Mouse (Mus musculus): ENCODE results near the gene Hoxd8. TPM values are rescaled to one million over a fixed set of nuclear protein-coding genes. Genes with fewer than 3 reads are reported as not detected.

The Hoxd8 gene
- polyA plus RNA-seq, 1 experiment from 2014 or later: 2.6 TPM

DNA sequence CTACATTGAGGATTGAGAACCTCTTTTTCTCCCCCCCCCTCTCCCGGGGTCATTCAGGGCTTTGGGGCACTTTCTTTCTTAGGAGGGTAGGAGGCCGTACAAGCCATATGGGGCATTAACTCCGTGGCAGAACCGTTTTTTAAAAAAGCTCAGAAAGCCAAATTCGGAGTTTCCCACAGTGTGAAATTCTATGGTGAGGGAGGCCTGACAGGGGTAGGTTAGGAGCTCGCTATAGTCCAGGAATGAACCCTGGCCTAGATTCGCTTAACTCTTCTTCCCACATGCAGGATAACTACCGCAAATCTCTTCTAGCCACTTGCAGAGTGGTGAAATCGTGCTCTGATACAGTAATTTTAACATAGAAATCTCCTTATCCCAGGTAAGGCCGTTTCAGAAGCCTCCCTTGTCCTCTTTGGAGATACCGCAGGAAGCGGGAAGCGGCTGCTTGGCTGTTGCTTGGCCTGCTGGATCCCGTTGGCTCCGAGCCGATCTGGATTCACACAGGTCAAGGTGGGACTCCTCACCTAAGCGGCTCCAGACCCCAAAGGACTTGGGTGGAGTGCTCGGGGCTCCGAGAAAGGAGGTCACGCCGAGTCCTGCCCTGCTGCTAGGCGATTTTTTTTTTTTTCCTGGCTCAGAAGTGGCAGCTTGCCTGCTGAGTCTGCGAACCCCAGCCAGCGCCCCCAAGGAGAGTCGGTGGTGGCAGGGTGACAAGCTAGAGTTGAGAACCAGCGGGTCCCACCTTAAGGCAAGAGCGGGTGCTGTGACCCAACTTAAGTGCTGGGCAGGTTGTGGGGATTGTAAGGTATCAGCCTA is 30.8 kb downstream of the Hoxd8 start:
- Histone ChIP-seq H3K4me2 (replicated peaks; ENCODE audit: low read depth, low read length) (peak overlapping the region; percentile 15; the same call in 1 of the 2 replicates), H3K4me1 (ENCODE audit: control insufficient read depth, insufficient read depth, low read length) (no peaks in the 10 kb centered on the region), H3K9ac (replicated peaks; ENCODE audit: low read depth, low read length) (no peak overlapping the region), H3K4me3 (ENCODE audit: low read depth, low read length) (no peak overlapping the region; the same call in 1 of the 2 replicates), H3K36me3 (ENCODE audit: control insufficient read depth, insufficient read depth, low read length) (no peaks in the 10 kb centered on the region), H3K9me3 (ENCODE audit: control insufficient read depth, low read depth, low read length) (no peaks in the 10 kb centered on the region), H3K27me3 (ENCODE audit: control insufficient read depth, insufficient read depth, low read length) (peaks cover 61% of the 10 kb centered on the region), H3K27ac (ENCODE audit: low read length) (no peak overlapping the region)
- 8% methylated on average over 27 of the region's 27 CpGs for WGBS
- ATAC-seq (ENCODE audit: insufficient number of reproducible peaks, insufficient read depth, low FRiP score, low read depth): no peak

DNA sequence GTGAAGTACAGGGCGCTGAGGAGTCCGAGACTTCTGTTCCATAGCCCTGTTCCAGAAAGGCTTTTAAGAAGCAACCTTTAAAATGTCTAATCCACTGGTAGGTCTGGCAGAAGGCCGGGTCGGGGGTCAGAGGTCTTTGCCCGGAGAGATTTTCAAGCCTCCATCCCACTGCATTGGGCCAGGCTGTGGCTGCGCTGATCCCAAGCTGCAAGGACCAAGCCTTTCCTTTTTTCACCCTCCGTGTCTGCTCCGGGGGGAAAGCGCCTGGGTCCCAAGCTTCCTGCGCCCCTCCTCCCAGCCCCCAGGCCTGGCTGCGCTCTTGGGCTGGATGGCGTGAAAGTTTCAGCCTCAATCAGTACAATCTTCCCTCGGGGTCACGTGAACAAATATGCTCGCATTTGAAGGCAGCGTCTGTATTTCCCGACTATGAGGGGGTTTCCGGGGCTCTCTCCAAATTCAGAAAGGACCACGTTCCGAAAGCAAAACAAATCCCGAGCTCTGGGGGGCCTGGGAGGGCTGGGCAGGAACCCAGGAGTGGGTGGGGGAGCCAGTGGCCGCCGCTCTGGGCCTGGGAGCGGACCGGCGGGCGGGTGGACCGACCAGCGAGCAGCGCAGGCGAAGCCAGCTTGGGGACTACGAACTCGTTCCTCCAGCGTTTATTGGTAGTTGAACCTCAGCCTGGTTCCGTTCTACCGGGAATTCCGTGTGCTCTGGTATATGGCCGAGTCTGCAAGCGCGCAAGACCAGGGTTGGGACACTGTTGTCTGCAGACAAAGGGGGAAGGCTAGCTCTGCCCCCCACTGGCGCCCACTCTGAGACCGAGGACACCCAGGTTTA is 31.7 kb downstream of the Hoxd8 start:
- Histone ChIP-seq H3K4me3 (ENCODE audit: low read depth, low read length) (peak overlapping the region; percentile 8), H3K9ac (replicated peaks; ENCODE audit: low read depth, low read length) (no peak overlapping the region), H3K27ac (ENCODE audit: low read length) (peak overlapping the region; percentile 4; the same call in 1 of the 2 replicates), H3K27me3 (ENCODE audit: control insufficient read depth, insufficient read depth, low read length) (peaks cover 59% of the 10 kb centered on the region), H3K4me1 (ENCODE audit: control insufficient read depth, insufficient read depth, low read length) (no peaks in the 10 kb centered on the region), H3K4me2 (replicated peaks; ENCODE audit: low read depth, low read length) (peak overlapping the region; percentile 19), H3K9me3 (ENCODE audit: control insufficient read depth, low read depth, low read length) (no peaks in the 10 kb centered on the region), H3K36me3 (ENCODE audit: control insufficient read depth, insufficient read depth, low read length) (no peaks in the 10 kb centered on the region)
- WGBS: 2% methylated on average over 42 of the region's 42 CpGs
- no peak for ATAC-seq (ENCODE audit: insufficient number of reproducible peaks, insufficient read depth, low FRiP score, low read depth)

DNA sequence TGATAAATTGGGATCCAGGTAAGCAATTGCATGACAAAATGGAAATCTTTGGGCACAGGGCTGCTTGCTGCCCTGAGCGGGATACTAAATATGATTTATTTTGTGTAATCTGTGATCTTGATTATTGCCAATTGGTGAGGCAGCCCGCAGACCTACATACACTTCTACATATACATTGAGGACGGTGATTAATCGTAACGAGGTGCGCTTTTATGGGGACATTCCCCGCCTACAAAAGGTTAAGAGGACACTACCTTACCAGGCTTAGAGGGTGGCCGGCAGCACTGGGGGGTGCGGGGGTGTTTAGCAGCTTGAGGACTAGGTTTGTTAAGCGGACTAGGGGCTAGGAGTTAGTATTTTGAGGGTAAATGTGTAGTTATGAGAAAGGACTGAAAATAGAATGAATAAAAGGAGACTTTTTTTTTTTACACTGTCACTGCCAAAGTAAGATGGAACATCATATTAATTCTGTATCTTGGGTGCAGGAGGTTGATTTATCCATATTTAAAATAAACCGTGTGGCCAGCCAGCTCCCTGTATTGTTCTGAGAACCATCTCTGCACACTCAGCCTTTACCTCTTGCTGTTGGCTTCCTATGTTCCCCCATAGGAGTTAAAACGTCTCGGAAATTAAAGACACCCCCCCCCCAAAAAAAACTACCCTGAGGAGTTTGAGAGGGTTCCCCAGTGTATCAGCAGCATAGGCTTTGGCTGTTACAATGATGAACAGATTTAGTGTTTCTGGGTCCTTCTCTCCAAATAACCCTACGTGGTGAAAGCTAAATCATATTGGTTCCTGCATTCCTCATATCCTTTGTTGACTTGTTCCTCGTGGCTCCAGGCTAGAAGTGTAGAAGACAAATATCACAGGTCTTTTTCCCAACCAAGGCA is 32.5 kb downstream of the Hoxd8 start:
- no peaks in the 10 kb centered on the region for H3K36me3 ChIP-seq (ENCODE audit: control insufficient read depth, insufficient read depth, low read length)
- peak overlapping the region; percentile 8; the same call in 1 of the 2 replicates for H3K4me3 ChIP-seq (ENCODE audit: low read depth, low read length)
- peaks cover 64% of the 10 kb centered on the region for H3K27me3 ChIP-seq (ENCODE audit: control insufficient read depth, insufficient read depth, low read length)
- no peak overlapping the region for H3K9ac ChIP-seq (replicated peaks; ENCODE audit: low read depth, low read length)
- no peaks in the 10 kb centered on the region for H3K9me3 ChIP-seq (ENCODE audit: control insufficient read depth, low read depth, low read length)
- WGBS: 2% methylated on average over 15 of the region's 15 CpGs
- peak overlapping the region; percentile 16; the same call in 1 of the 2 replicates for H3K27ac ChIP-seq (ENCODE audit: low read length)
- H3K4me1 ChIP-seq (ENCODE audit: control insufficient read depth, insufficient read depth, low read length): no peaks in the 10 kb centered on the region
- 0 out of 2 replicates have a peak overlapping the region, but pooled peaks have one; percentile 19 for H3K4me2 ChIP-seq (replicated peaks; ENCODE audit: low read depth, low read length)
- no peak for ATAC-seq (ENCODE audit: insufficient number of reproducible peaks, insufficient read depth, low FRiP score, low read depth)

DNA sequence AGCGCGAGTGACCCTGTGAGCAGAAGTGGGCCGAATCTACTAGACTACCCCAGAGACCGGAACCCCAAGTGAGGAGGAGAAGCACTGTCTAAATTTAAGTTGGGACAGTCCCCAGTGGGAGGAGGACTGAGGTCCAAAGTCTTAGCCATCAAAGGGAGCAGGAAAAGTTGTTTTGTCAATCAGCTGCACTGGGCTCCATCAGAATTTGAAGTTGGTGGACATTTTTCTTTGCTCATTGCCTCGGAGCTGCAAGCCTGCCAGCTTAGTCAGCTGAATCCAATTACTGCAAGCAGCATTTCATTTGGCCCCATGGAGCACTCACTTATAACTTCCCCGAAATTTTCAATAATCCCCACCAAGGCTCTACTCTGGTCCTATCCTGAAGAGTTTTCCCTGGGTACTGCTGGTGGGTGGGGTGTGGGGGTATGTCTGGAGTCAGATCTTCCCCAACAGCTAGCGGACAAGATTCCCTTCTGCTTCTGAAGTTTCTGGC is 33.2 kb downstream of the Hoxd8 start:
- Histone ChIP-seq H3K4me3 (ENCODE audit: low read depth, low read length) (peak overlapping the region; percentile 3; the same call in 1 of the 2 replicates), H3K36me3 (ENCODE audit: control insufficient read depth, insufficient read depth, low read length) (no peaks in the 10 kb centered on the region), H3K4me1 (ENCODE audit: control insufficient read depth, insufficient read depth, low read length) (no peaks in the 10 kb centered on the region), H3K27me3 (ENCODE audit: control insufficient read depth, insufficient read depth, low read length) (peaks cover 63% of the 10 kb centered on the region), H3K27ac (ENCODE audit: low read length) (peak overlapping the region; percentile 16; the same call in 1 of the 2 replicates), H3K9ac (replicated peaks; ENCODE audit: low read depth, low read length) (no peak overlapping the region), H3K9me3 (ENCODE audit: control insufficient read depth, low read depth, low read length) (no peaks in the 10 kb centered on the region), H3K4me2 (replicated peaks; ENCODE audit: low read depth, low read length) (no peak overlapping the region)
- WGBS: 12% methylated on average over 7 of the region's 7 CpGs
- ATAC-seq (ENCODE audit: insufficient number of reproducible peaks, insufficient read depth, low FRiP score, low read depth): no peak

DNA sequence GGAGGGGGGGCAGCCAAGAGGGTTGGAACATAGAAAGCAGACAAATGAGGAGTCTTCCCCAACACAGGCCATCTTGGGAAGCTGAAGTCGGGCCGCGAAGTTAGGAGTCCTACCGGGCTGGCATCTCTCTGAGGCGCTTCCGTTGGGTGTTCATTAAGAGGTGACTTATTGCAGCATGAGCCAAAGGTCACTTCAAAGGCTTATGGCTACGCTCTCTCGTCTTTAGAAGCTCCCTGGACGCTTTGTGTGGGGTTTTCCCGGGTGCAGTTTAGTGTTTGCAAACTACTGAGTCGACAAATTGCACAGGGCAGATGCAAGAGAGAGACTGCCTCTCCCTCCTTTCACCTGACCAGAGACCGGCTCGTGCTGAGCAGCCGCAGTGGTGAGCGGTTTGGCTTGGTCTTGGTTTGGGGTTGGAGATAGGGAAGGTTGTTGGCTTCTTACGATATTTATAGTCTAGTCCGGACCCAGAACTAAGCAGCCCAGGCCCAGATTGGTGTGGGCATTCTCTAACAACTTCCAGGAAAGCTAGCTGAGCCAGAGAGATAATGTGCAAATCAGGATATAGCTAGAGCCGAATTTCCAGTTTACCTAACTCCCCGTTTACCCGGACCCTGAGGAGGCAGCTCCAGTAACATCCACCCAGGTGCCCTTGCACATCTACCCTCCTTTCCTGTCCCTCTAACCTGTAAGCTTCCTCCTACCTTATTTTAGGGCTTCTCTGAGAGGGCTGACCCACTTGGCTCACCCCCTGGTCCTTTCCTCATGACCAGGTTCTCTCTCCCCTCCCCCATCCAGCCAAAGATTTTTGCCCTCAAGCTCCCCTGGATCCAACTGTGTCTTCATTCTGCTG is 34.4 kb downstream of the Hoxd8 start:
- Histone ChIP-seq H3K9ac (replicated peaks; ENCODE audit: low read depth, low read length) (no peak overlapping the region), H3K4me1 (ENCODE audit: control insufficient read depth, insufficient read depth, low read length) (no peaks in the 10 kb centered on the region), H3K36me3 (ENCODE audit: control insufficient read depth, insufficient read depth, low read length) (no peaks in the 10 kb centered on the region), H3K4me3 (ENCODE audit: low read depth, low read length) (peak overlapping the region; percentile 5; the same call in 1 of the 2 replicates), H3K4me2 (replicated peaks; ENCODE audit: low read depth, low read length) (no peak overlapping the region), H3K9me3 (ENCODE audit: control insufficient read depth, low read depth, low read length) (no peaks in the 10 kb centered on the region), H3K27me3 (ENCODE audit: control insufficient read depth, insufficient read depth, low read length) (peaks cover 70% of the 10 kb centered on the region), H3K27ac (ENCODE audit: low read length) (no peak overlapping the region)
- 2% methylated on average over 20 of the region's 20 CpGs for WGBS
- no peak for ATAC-seq (ENCODE audit: insufficient number of reproducible peaks, insufficient read depth, low FRiP score, low read depth)

DNA sequence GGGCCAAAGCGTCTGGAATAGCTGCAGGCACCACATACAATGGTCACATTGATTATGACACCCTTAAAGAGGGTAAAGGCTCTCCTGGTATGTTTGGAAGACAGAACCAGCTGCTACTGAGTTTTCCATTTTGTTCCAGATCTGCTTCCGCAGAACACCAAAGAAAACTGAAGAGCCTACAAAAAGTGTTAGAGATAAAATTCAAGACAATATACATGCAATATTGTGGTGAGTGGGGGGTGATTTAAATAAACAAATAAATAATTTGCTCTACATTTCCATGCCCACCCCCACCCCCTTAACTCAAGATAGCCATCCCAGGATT is 35.0 kb downstream of the Hoxd8 start:
- no peaks in the 10 kb centered on the region for H3K36me3 ChIP-seq (ENCODE audit: control insufficient read depth, insufficient read depth, low read length)
- no peaks in the 10 kb centered on the region for H3K9me3 ChIP-seq (ENCODE audit: control insufficient read depth, low read depth, low read length)
- 17% methylated on average over 2 of the region's 2 CpGs for WGBS
- no peak overlapping the region for H3K4me2 ChIP-seq (replicated peaks; ENCODE audit: low read depth, low read length)
- ATAC-seq (ENCODE audit: insufficient number of reproducible peaks, insufficient read depth, low FRiP score, low read depth): no peak
- no peak overlapping the region for H3K27ac ChIP-seq (ENCODE audit: low read length)
- no peak overlapping the region for H3K9ac ChIP-seq (replicated peaks; ENCODE audit: low read depth, low read length)
- H3K4me3 ChIP-seq (ENCODE audit: low read depth, low read length): 0 out of 2 replicates have a peak overlapping the region, but pooled peaks have one; percentile 5
- H3K4me1 ChIP-seq (ENCODE audit: control insufficient read depth, insufficient read depth, low read length): no peaks in the 10 kb centered on the region
- H3K27me3 ChIP-seq (ENCODE audit: control insufficient read depth, insufficient read depth, low read length): peaks cover 74% of the 10 kb centered on the region

DNA sequence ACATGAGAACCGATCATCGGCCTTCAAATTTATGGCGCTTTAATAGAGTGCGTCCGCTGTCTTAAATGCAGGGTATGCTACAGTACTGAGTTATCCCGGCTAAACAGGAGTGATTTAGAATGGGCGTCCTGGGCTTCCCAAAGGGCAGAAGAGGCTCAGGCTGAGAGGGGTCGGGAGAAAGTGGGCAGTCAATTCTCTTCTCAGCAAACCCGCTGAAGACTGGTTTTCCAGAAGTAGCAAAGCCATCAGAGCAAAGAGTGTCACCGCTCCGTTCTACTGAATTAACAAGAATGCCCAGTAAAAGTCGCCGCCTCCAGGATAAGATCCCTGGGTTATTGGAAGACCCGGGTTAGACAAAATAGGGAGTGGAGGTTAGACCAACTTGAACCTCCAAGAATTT is 35.5 kb downstream of the Hoxd8 start:
- H3K9ac ChIP-seq (replicated peaks; ENCODE audit: low read depth, low read length): no peak overlapping the region
- no peak overlapping the region for H3K27ac ChIP-seq (ENCODE audit: low read length)
- 3% methylated on average over 14 of the region's 14 CpGs for WGBS

More for the DNA sequence above, 35.5 kb downstream of the Hoxd8 start:
- peaks cover 74% of the 10 kb centered on the region for H3K27me3 ChIP-seq (ENCODE audit: control insufficient read depth, insufficient read depth, low read length)
- H3K36me3 ChIP-seq (ENCODE audit: control insufficient read depth, insufficient read depth, low read length): no peaks in the 10 kb centered on the region
- no peak overlapping the region for H3K4me3 ChIP-seq (ENCODE audit: low read depth, low read length)
- H3K4me1 ChIP-seq (ENCODE audit: control insufficient read depth, insufficient read depth, low read length): no peaks in the 10 kb centered on the region
- H3K9me3 ChIP-seq (ENCODE audit: control insufficient read depth, low read depth, low read length): no peaks in the 10 kb centered on the region
- peak overlapping the region; percentile 15; the same call in 1 of the 2 replicates for H3K4me2 ChIP-seq (replicated peaks; ENCODE audit: low read depth, low read length)
- no peak for ATAC-seq (ENCODE audit: insufficient number of reproducible peaks, insufficient read depth, low FRiP score, low read depth)

All from stomach, embryonic 14.5 days (tissue).